Mouse (Mus musculus): Measurements from ENCODE around the gene Crot. TPM values are rescaled to one million over a fixed set of nuclear protein-coding genes. Genes with fewer than 3 reads are reported as not detected.
"Not testable (repeated sequence)": the region's sequence is repeated elsewhere in the genome, so short reads cannot be mapped to it uniquely, and the experiment has no call there.

The Crot gene
- polyA plus RNA-seq, 1 experiment from 2014 or later = 63.0 TPM

DNA sequence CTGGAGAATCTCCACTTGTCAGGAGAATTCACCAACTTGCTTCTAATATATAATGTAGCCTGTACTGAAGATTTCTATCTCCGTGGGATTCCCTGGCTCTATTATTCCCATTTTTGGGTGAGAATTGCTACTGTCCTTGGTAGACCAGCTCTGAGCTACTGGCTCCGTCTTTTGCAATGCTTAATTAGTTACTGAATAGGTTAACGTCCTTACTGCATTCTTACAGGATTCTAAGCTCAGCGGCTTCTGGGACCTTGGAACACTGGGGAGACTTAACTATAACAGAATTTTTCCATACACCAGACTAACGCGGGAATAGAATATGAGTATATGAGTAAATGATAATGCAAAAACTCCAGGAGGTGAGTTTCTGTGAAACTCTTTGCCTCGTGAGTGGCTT is 2.9 kb upstream of the Crot start:
- 33% methylated on average over 7 of the region's 7 CpGs for WGBS
- not testable (repeated sequence) for H3K4me3 ChIP-seq (ENCODE audit: low read length); H3K27me3 ChIP-seq (replicated peaks; ENCODE audit: control insufficient read depth, insufficient read depth, low read length); ATAC-seq; H3K27ac ChIP-seq (ENCODE audit: low read length); H3K4me1 ChIP-seq (ENCODE audit: control insufficient read depth, insufficient read depth, low read length); H3K9me3 ChIP-seq (ENCODE audit: control insufficient read depth, low read length); H3K36me3 ChIP-seq (ENCODE audit: control insufficient read depth, insufficient read depth, low read length); H3K9ac ChIP-seq (ENCODE audit: low read depth, low read length); H3K4me2 ChIP-seq (ENCODE audit: low read depth, low read length)

DNA sequence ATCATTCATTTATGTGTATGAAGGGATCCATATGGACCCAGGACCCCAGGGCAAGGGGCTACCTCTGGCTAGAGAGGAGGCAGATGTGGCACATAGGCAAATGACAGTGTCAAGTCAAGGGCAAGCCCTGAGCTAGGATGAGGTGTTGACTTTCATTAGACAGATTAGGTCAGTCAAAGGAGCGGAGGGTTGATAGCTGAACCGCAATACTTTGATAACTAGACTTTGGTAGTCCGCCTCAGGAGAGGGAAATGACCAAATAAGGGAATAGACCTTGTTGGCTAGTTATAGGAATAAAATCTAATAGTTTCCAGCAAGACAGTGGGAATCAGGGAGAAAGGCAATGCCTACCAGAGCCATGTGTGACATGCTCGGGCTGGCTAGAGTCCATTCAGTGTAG is 2.0 kb upstream of the Crot start:
- no peaks in the 10 kb centered on the region for H3K36me3 ChIP-seq (ENCODE audit: control insufficient read depth, insufficient read depth, low read length)
- no peaks in the 10 kb centered on the region for H3K27me3 ChIP-seq (replicated peaks; ENCODE audit: control insufficient read depth, insufficient read depth, low read length)
- peak overlapping the region; percentile 71 for H3K27ac ChIP-seq (ENCODE audit: low read length)
- H3K9ac ChIP-seq (ENCODE audit: low read depth, low read length) = no peak overlapping the region
- no peaks in the 10 kb centered on the region for H3K9me3 ChIP-seq (ENCODE audit: control insufficient read depth, low read length)
- H3K4me2 ChIP-seq (ENCODE audit: low read depth, low read length) = no peak overlapping the region
- ATAC-seq = no peak
- no peak overlapping the region for H3K4me3 ChIP-seq (ENCODE audit: low read length)
- H3K4me1 ChIP-seq (ENCODE audit: control insufficient read depth, insufficient read depth, low read length) = no peaks in the 10 kb centered on the region; the same call in 1 of the 2 replicates
- WGBS = 55% methylated on average over 4 of the region's 4 CpGs

DNA sequence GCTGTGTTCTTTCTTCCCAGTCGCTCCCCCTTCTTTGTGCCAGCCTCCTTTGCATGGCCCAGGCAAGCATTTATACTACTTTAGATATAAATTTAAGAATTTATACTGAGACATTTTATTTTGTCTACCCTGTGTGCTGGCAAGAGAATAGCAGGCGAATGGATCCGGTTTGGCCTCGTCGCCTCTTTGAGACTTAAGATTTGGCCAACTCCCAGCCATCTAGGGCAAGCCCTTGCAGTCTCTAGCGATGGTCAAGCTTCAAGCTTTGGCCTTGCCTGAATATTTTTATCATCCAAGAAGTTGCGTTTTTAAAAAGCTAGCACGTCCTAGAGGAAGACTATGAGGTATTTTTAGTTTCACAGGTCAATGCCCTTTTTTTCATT is 380 bp upstream of the Crot start:
- Histone ChIP-seq H3K9ac (ENCODE audit: low read depth, low read length) (peak overlapping the region; percentile 94), H3K4me2 (ENCODE audit: low read depth, low read length) (peak overlapping the region; percentile 80), H3K27ac (ENCODE audit: low read length) (peak overlapping the region; percentile 92), H3K9me3 (ENCODE audit: control insufficient read depth, low read length) (no peaks in the 10 kb centered on the region), H3K4me1 (ENCODE audit: control insufficient read depth, insufficient read depth, low read length) (no peaks in the 10 kb centered on the region; the same call in 1 of the 2 replicates), H3K4me3 (ENCODE audit: low read length) (peak overlapping the region; percentile 79), H3K36me3 (ENCODE audit: control insufficient read depth, insufficient read depth, low read length) (peaks cover 4% of the 10 kb centered on the region; the same call in 1 of the 2 replicates), H3K27me3 (replicated peaks; ENCODE audit: control insufficient read depth, insufficient read depth, low read length) (no peaks in the 10 kb centered on the region)
- 9% methylated on average over 8 of the region's 8 CpGs for WGBS
- ATAC-seq = peak; percentile 22

DNA sequence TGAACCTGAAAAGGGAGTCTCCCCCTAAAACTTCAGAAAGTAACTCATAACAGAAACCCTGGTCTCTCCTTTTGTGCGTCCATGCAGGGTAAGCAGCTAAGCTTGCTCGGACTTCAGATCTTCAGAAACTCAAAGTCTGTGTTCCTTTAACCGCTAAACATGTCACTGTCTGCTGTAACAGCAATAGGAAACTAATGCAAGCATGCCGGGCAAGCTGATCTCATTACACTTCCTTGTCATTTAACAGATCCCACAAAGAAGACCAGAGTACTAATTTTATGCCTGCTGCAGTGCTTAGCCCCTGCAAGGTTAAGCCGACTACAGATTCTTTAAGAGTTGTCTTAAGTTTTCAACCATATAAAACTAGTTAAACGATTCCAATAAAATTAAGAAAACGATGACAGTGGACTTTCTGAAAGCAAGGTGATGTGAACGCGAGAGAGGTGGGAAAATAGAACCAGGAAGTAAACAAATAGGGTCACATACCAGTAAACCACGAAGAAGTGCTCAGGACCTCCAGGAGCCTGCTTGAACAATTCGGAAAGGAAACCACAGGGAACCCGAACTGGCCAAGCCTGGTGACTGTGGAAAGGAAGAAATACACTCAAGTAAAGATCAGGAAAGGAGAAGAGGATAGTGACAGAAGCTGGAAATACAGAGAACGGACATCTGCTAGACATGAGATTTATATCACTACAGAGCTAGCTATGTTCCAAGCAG is 998 bp downstream of the Crot start:
- ATAC-seq = no peak
- H3K4me1 ChIP-seq (ENCODE audit: control insufficient read depth, insufficient read depth, low read length) = no peaks in the 10 kb centered on the region; the same call in 1 of the 2 replicates
- peaks cover 4% of the 10 kb centered on the region; the same call in 1 of the 2 replicates for H3K36me3 ChIP-seq (ENCODE audit: control insufficient read depth, insufficient read depth, low read length)

DNA sequence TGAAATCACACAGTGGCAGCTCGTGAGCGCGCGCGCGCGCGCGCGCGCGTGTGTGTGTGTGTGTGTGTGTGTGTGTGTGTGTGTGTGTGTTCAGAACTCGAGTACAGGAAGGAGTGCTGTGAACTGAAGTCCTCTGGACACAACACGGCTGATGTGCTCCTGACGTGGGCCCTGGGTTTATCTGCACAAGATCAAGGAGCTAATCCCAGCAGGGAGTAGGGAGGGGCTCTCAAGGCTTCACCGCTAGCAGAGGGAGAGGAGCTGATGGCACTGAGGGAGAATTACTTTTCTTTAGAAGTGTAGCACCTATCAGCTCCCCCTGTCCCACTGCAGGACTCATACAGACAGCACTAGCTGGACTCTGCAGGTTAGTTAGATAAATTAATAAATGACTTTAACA is 5.5 kb downstream of the Crot start:
- no peaks in the 10 kb centered on the region for H3K4me1 ChIP-seq (ENCODE audit: control insufficient read depth, insufficient read depth, low read length)
- peaks cover 4% of the 10 kb centered on the region; the same call in 1 of the 2 replicates for H3K36me3 ChIP-seq (ENCODE audit: control insufficient read depth, insufficient read depth, low read length)
- 87% methylated on average over 16 of the region's 16 CpGs for WGBS
- no peak for ATAC-seq
- H3K27me3 ChIP-seq (replicated peaks; ENCODE audit: control insufficient read depth, insufficient read depth, low read length) = no peaks in the 10 kb centered on the region
- no peak overlapping the region for H3K27ac ChIP-seq (ENCODE audit: low read length)
- no peaks in the 10 kb centered on the region for H3K9me3 ChIP-seq (ENCODE audit: control insufficient read depth, low read length)
- H3K4me2 ChIP-seq (ENCODE audit: low read depth, low read length) = no peak overlapping the region
- H3K9ac ChIP-seq (ENCODE audit: low read depth, low read length) = no peak overlapping the region
- no peak overlapping the region for H3K4me3 ChIP-seq (ENCODE audit: low read length)

More for the DNA sequence above, 998 bp downstream of the Crot start:
- Histone ChIP-seq H3K4me2 (ENCODE audit: low read depth, low read length) (peak overlapping the region; percentile 80), H3K9ac (ENCODE audit: low read depth, low read length) (peak overlapping the region; percentile 94), H3K9me3 (ENCODE audit: control insufficient read depth, low read length) (no peaks in the 10 kb centered on the region), H3K27me3 (replicated peaks; ENCODE audit: control insufficient read depth, insufficient read depth, low read length) (no peaks in the 10 kb centered on the region), H3K27ac (ENCODE audit: low read length) (peak overlapping the region; percentile 92), H3K4me3 (ENCODE audit: low read length) (peak overlapping the region; percentile 79)
- WGBS = 9% methylated on average over 13 of the region's 13 CpGs

DNA sequence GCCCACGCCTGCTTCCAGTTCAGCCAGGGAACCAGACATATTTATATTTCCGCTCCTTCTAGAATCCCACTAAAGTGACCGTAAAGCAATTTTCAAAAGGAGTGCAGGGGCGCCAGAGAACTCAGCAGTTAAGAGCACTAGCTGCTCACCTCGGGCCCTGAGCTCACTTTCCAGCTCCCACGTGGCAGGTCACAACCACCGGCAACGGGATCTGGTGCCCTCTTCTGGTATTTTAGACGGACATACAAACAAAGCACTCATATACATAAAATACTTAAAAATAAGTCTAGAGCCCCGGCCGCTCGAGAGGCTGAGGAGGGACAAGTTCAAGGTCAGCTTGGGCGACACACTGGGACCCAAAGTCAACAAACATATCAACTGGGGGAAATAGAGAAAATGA is 6.6 kb downstream of the Crot start:
- Histone ChIP-seq H3K4me1 (ENCODE audit: control insufficient read depth, insufficient read depth, low read length) (no peaks in the 10 kb centered on the region), H3K4me2 (ENCODE audit: low read depth, low read length) (no peak overlapping the region), H3K4me3 (ENCODE audit: low read length) (no peak overlapping the region), H3K9me3 (ENCODE audit: control insufficient read depth, low read length) (no peaks in the 10 kb centered on the region), H3K27me3 (replicated peaks; ENCODE audit: control insufficient read depth, insufficient read depth, low read length) (no peaks in the 10 kb centered on the region), H3K36me3 (ENCODE audit: control insufficient read depth, insufficient read depth, low read length) (peaks cover 4% of the 10 kb centered on the region; the same call in 1 of the 2 replicates), H3K27ac (ENCODE audit: low read length) (no peak overlapping the region), H3K9ac (ENCODE audit: low read depth, low read length) (no peak overlapping the region)
- no peak for ATAC-seq
- 84% methylated on average over 13 of the region's 13 CpGs for WGBS

DNA sequence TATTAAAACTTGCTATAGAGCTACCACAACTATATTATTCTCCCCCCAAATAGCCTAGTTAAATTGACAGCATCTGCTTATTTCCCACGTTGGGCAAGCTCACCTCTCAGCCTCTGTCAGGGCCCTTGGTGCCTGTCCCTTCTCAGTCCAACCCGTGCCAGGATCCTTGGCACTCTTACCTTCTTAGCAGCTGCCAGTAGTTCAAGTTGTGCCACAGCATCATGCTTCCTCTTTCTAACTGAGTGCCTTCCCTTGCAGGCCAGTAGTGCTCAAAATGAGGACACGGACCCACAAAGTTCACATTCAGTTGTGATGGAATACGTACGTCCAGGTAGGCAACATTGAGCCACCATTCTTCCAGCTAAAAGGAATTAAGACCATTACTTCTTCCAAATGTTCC is 9.2 kb downstream of the Crot start:
- H3K27ac ChIP-seq (ENCODE audit: low read length) = no peak overlapping the region
- no peak overlapping the region for H3K4me2 ChIP-seq (ENCODE audit: low read depth, low read length)
- no peak overlapping the region for H3K4me3 ChIP-seq (ENCODE audit: low read length)
- H3K4me1 ChIP-seq (ENCODE audit: control insufficient read depth, insufficient read depth, low read length) = no peaks in the 10 kb centered on the region
- no peaks in the 10 kb centered on the region for H3K9me3 ChIP-seq (ENCODE audit: control insufficient read depth, low read length)
- no peak overlapping the region for H3K9ac ChIP-seq (ENCODE audit: low read depth, low read length)
- H3K36me3 ChIP-seq (ENCODE audit: control insufficient read depth, insufficient read depth, low read length) = no peaks in the 10 kb centered on the region
- no peak for ATAC-seq
- WGBS = 95% methylated on average over 5 of the region's 5 CpGs
- no peaks in the 10 kb centered on the region for H3K27me3 ChIP-seq (replicated peaks; ENCODE audit: control insufficient read depth, insufficient read depth, low read length)

DNA sequence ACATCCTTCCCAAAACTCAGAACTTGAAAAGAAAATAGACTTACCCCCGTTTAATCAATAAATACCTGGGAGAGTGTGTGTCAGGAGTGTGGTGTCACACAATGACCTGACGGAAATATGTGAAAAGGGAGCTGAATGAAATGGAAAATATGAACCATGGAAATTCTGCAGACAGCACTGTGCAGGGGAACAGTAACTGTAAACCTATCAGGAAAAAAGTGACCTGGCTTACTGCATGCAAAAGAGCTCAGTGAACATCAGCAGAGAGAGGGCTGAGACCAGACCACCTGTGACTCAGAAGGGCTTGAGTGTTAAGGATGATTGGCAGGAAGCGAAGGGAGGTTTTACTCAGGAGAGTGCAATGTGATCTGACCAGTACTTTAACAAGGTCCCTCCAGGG is 11.7 kb downstream of the Crot start:
- no peak overlapping the region for H3K4me2 ChIP-seq (ENCODE audit: low read depth, low read length)
- H3K9me3 ChIP-seq (ENCODE audit: control insufficient read depth, low read length) = no peaks in the 10 kb centered on the region
- no peak for ATAC-seq
- no peaks in the 10 kb centered on the region for H3K27me3 ChIP-seq (replicated peaks; ENCODE audit: control insufficient read depth, insufficient read depth, low read length)
- H3K4me3 ChIP-seq (ENCODE audit: low read length) = no peak overlapping the region
- H3K9ac ChIP-seq (ENCODE audit: low read depth, low read length) = no peak overlapping the region
- 92% methylated on average over 3 of the region's 3 CpGs for WGBS
- no peak overlapping the region for H3K27ac ChIP-seq (ENCODE audit: low read length)
- peaks cover 12% of the 10 kb centered on the region; the same call in 1 of the 2 replicates for H3K36me3 ChIP-seq (ENCODE audit: control insufficient read depth, insufficient read depth, low read length)
- H3K4me1 ChIP-seq (ENCODE audit: control insufficient read depth, insufficient read depth, low read length) = no peaks in the 10 kb centered on the region

DNA sequence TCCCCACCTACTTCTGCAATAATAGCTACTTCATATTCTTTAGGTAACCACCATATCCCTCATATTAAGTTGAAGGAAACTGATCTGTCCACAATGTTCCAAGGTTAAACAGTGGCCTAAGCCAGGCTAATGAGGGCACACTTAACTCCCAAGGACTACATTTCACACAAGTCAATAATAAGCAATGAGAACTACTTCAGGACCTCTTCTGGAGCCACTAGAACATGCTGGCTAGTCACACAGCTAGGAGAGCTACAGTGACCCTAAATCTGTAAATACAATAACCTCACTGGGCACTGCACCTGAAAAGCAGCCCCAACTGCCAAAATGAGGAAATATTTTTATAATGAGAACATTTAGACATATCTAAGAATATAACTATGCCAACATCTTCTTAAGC is 22.4 kb downstream of the Crot start:
- Histone ChIP-seq H3K27ac (ENCODE audit: low read length) (no peak overlapping the region), H3K4me2 (ENCODE audit: low read depth, low read length) (no peak overlapping the region), H3K4me1 (ENCODE audit: control insufficient read depth, insufficient read depth, low read length) (no peaks in the 10 kb centered on the region), H3K9me3 (ENCODE audit: control insufficient read depth, low read length) (no peaks in the 10 kb centered on the region), H3K4me3 (ENCODE audit: low read length) (no peak overlapping the region), H3K36me3 (ENCODE audit: control insufficient read depth, insufficient read depth, low read length) (peaks cover 5% of the 10 kb centered on the region), H3K9ac (ENCODE audit: low read depth, low read length) (no peak overlapping the region), H3K27me3 (replicated peaks; ENCODE audit: control insufficient read depth, insufficient read depth, low read length) (no peaks in the 10 kb centered on the region)
- no peak for ATAC-seq

DNA sequence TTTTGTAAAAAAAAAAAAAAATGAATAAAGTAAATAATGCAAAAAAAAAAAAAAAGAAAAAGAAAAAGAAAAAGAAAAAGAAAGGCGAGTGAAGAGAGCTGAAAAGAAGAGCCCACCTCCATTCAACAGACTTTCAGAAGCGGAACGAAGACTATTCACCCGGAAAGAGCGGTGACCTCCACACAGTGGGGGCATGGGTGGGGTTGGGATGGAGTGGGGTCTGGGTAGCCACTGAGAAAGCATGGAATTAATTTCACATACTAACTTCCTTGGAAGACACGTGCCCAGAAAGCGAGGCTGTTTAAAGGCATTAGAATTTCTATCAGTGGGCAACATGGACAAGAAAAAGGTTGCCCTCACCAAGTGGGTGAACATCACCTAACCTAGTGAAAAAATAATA is 24.8 kb downstream of the Crot start:
- Histone ChIP-seq H3K36me3 (ENCODE audit: control insufficient read depth, insufficient read depth, low read length) (peaks cover 11% of the 10 kb centered on the region), H3K27me3 (replicated peaks; ENCODE audit: control insufficient read depth, insufficient read depth, low read length) (no peaks in the 10 kb centered on the region), H3K4me1 (ENCODE audit: control insufficient read depth, insufficient read depth, low read length) (no peaks in the 10 kb centered on the region), H3K9me3 (ENCODE audit: control insufficient read depth, low read length) (no peaks in the 10 kb centered on the region), H3K4me2 (ENCODE audit: low read depth, low read length) (no peak overlapping the region), H3K27ac (ENCODE audit: low read length) (no peak overlapping the region), H3K4me3 (ENCODE audit: low read length) (no peak overlapping the region), H3K9ac (ENCODE audit: low read depth, low read length) (no peak overlapping the region)
- WGBS = 92% methylated on average over 7 of the region's 7 CpGs
- ATAC-seq = no peak
